Mouse (Mus musculus) cerebellum, postnatal 25 days (tissue): ENCODE measurements around the gene Ccr1l1.

Source experiments
- DNase-seq, 2 experiments: peaks; one replicate each; pipeline ENCODE4 v3.0.0; 2021; ENCODE audit warnings: mixed read lengths in 2 of 2

The Ccr1l1 gene

GRCm38 (mm10) chr9:123927281-123927960 lies 50.8 kb downstream of the Ccr1l1 start:
- no peak for DNase-seq
